Comparison of ENCODE assay signal across 8 mouse cellular contexts in the genomic region with DNA sequence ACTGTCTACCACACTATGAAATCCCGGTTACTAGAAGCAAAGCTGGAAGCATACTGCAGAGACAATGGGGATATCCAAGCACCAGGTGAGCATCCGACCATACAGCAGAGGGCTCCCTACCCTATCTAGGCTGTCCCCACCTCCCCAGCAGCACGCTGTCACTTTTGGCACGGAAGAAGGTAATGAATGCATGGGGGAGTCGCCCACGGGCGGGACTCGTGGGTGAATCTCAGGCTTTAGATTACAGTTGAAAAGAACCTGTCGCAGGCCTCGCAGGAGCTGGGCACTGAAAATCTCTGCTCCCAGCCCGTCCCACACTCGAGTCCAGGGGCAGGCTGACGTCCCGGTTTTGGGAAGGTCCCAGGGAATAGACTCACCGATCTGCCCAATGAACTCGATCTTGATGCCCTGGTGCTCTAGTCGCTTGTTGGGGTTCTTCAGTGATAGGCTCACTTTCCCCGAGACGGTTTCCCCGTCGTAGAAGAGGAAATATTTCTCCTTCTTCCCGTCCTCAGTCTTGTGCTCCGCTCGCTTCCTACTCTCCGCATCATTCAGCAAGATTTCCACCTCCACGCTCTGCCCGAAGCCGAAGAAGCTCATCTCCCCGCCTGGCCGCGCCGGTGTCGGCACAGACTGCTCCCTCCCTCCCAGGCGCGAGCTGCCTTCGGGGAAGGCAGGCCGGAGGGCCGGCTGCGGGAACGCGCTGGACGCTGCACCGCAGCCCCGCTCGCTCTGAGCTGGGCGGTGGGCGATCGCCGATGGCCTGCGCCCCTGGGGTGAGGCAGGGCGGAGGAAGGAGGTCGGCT. TPM values are rescaled to one million over a fixed set of nuclear protein-coding genes. Genes with fewer than 3 reads are reported as not detected.
DNase-seq lines count a peak whose midpoint lies in the region; ATAC-seq and TF ChIP-seq lines count a peak whose summit lies in the region.

No protein-coding gene starts in this region.

- H3K4me3 ChIP-seq in C2C12 (ENCODE audit: insufficient read depth, poor library complexity, severe bottlenecking) = peak overlapping the region; percentile 72
- peak overlapping the region; percentile 99 for H3K4me3 ChIP-seq in heart, embryonic 12.5 days
- H3K4me3 ChIP-seq in kidney, embryonic 16.5 days (ENCODE audit: low read length) = peak overlapping the region; percentile 70
- peak overlapping the region; percentile 98 for H3K4me3 ChIP-seq in liver, embryonic 12.5 days
- H3K4me3 ChIP-seq in stomach, embryonic 16.5 days (replicated peaks; ENCODE audit: low read length) = peak overlapping the region; percentile 95

- peak; percentile 22; the same call in 1 of the 2 replicates for ATAC-seq in erythroblast, adult 5-6 weeks (replicated peaks; ENCODE audit: low FRiP score, poor library complexity, severe bottlenecking)
- ATAC-seq in heart, embryonic 12.5 days (ENCODE audit: insufficient number of reproducible peaks, low FRiP score) = peak; percentile 40
- ATAC-seq in kidney, embryonic 16.5 days (ENCODE audit: low FRiP score, low TSS enrichment) = peak; percentile 47; the same call in 1 of the 2 replicates
- ATAC-seq in liver, embryonic 12.5 days = peak; percentile 44
- peak; percentile 24; the same call in 1 of the 2 replicates for ATAC-seq in stomach, embryonic 16.5 days (ENCODE audit: insufficient read depth, low FRiP score)

- no peaks in the 10 kb centered on the region for H3K27me3 ChIP-seq in C2C12 (ENCODE audit: control insufficient read depth, insufficient read depth, insufficient read length)
- H3K27me3 ChIP-seq in heart, embryonic 12.5 days (replicated peaks) = no peaks in the 10 kb centered on the region
- no peaks in the 10 kb centered on the region for H3K27me3 ChIP-seq in kidney, embryonic 16.5 days (ENCODE audit: insufficient read depth, low read length)
- H3K27me3 ChIP-seq in liver, embryonic 12.5 days (replicated peaks) = no peaks in the 10 kb centered on the region
- H3K27me3 ChIP-seq in stomach, embryonic 16.5 days (ENCODE audit: control insufficient read depth, insufficient read depth, low read length) = no peaks in the 10 kb centered on the region

- DNase-seq in adrenal gland, postnatal 36 days = peak; percentile 54 to 68
- DNase-seq in natural killer cell, adult 2 months (ENCODE audit: low spot score in 2 of 2) = peak; percentile 21 to 31

- peak overlapping the region; percentile 86 for H3K27ac ChIP-seq in heart, embryonic 12.5 days (ENCODE audit: poor library complexity, severe bottlenecking)
- peak overlapping the region; percentile 86 for H3K27ac ChIP-seq in kidney, embryonic 16.5 days (ENCODE audit: low read length)
- peak overlapping the region; percentile 85 for H3K27ac ChIP-seq in liver, embryonic 12.5 days
- peak overlapping the region; percentile 88 for H3K27ac ChIP-seq in stomach, embryonic 16.5 days (ENCODE audit: low read length)

- peak overlapping the region; percentile 97 for H3K9ac ChIP-seq in heart, embryonic 12.5 days
- peak overlapping the region; percentile 87 for H3K9ac ChIP-seq in kidney, embryonic 16.5 days (replicated peaks; ENCODE audit: low read length)
- H3K9ac ChIP-seq in liver, embryonic 12.5 days = peak overlapping the region; percentile 94
- peak overlapping the region; percentile 98 for H3K9ac ChIP-seq in stomach, embryonic 16.5 days (ENCODE audit: low read length)

- H3K4me2 ChIP-seq in heart, embryonic 12.5 days = peak overlapping the region; percentile 90
- peak overlapping the region; percentile 80 for H3K4me2 ChIP-seq in kidney, embryonic 16.5 days (replicated peaks; ENCODE audit: low read depth, low read length)
- H3K4me2 ChIP-seq in liver, embryonic 12.5 days = peak overlapping the region; percentile 96
- peak overlapping the region; percentile 87 for H3K4me2 ChIP-seq in stomach, embryonic 16.5 days (ENCODE audit: low read depth, low read length)

- peaks cover 88% of the 10 kb centered on the region for H3K79me2 ChIP-seq in C2C12 (ENCODE audit: control insufficient read depth, insufficient read depth)

- H3K36me3 ChIP-seq in C2C12 (ENCODE audit: control insufficient read depth, insufficient read depth) = no peaks in the 10 kb centered on the region
- 0 out of 2 replicates have a peak, but pooled peaks cover 3% of the 10 kb centered on the region for H3K36me3 ChIP-seq in heart, embryonic 12.5 days
- no peaks in the 10 kb centered on the region for H3K36me3 ChIP-seq in kidney, embryonic 16.5 days (ENCODE audit: insufficient read depth, low read length)
- peaks cover 21% of the 10 kb centered on the region for H3K36me3 ChIP-seq in liver, embryonic 12.5 days
- no peaks in the 10 kb centered on the region for H3K36me3 ChIP-seq in stomach, embryonic 16.5 days (ENCODE audit: control insufficient read depth, insufficient read depth, low read length)

- no peak for TF ChIP-seq CTCF in C2C12 (IDR thresholded peaks at IDR 0.05; ENCODE audit: control insufficient read depth, insufficient read depth, insufficient read length)

- peaks cover 35% of the 10 kb centered on the region for H3K4me1 ChIP-seq in heart, embryonic 12.5 days (replicated peaks)
- H3K4me1 ChIP-seq in kidney, embryonic 16.5 days (ENCODE audit: insufficient read depth, low read length) = peaks cover 34% of the 10 kb centered on the region
- peaks cover 56% of the 10 kb centered on the region for H3K4me1 ChIP-seq in liver, embryonic 12.5 days
- peaks cover 26% of the 10 kb centered on the region for H3K4me1 ChIP-seq in stomach, embryonic 16.5 days (ENCODE audit: control insufficient read depth, insufficient read depth, low read length)

- H3K9me3 ChIP-seq in heart, embryonic 12.5 days (replicated peaks) = no peaks in the 10 kb centered on the region
- no peaks in the 10 kb centered on the region for H3K9me3 ChIP-seq in kidney, embryonic 16.5 days (ENCODE audit: low read length)
- no peaks in the 10 kb centered on the region for H3K9me3 ChIP-seq in liver, embryonic 12.5 days (replicated peaks)
- H3K9me3 ChIP-seq in stomach, embryonic 16.5 days (replicated peaks; ENCODE audit: control insufficient read depth, low read length) = no peaks in the 10 kb centered on the region

- peak overlapping the region; percentile 76 for H3ac ChIP-seq in C2C12 (ENCODE audit: control insufficient read depth, insufficient read length, low read depth)

- H3K79me3 ChIP-seq in C2C12 (ENCODE audit: low read depth) = peaks cover 54% of the 10 kb centered on the region

- under 1% methylated on average over 52 of the region's 52 CpGs for WGBS in heart, embryonic 12.5 days
- under 1% methylated on average over 50 of the region's 52 CpGs for WGBS in kidney, embryonic 16.5 days
- WGBS in liver, embryonic 12.5 days (ENCODE audit: insufficient replicate concordance) = under 1% methylated on average over 52 of the region's 52 CpGs
- 0% methylated on average over 51 of the region's 52 CpGs for WGBS in stomach, embryonic 16.5 days

TF ChIP-seq in C2C12, 6 proteins besides CTCF, POLR2A, EP300 and RAD21:
- TF ChIP-seq USF1 (IDR thresholded peaks at IDR 0.05; ENCODE audit: low read depth) (no peak), MYOG (IDR thresholded peaks at IDR 0.05; ENCODE audit: control insufficient read depth, extremely low read depth, insufficient read length) (no peak), MAX (IDR thresholded peaks at IDR 0.05) (peak; percentile 44)

RNA-seq across cellular contexts. Expression of gene Vps26b, which starts 0.6 kb away (rescaled TPM):
- polyA plus RNA-seq in C2C12 (2012; fragmentation: generic; extraction: Trizol) = 33.3 TPM
- 10 to 100 TPM; 35.8 to 41.2 TPM for total RNA-seq in adrenal gland, postnatal 36 days (2021)
- 21.3 and 21.9 TPM in 2 replicates for total RNA-seq in erythroblast, adult 5-6 weeks (2015; ENCODE audit: low replicate concordance)
- 11.7 and 16.6 TPM in 2 replicates for total RNA-seq in erythroblast, adult 5-6 weeks (2017; ENCODE audit: low replicate concordance)
- 26.7 and 29.6 TPM in 2 replicates for polyA plus RNA-seq in heart, embryonic 12.5 days (2016; fragmentation: Nextera tagmentation; extraction: Ambion mirVana)
- polyA plus RNA-seq in kidney, embryonic 16.5 days (2015; fragmentation: Nextera tagmentation; extraction: Ambion mirVana) = 34.1 and 35.4 TPM in 2 replicates
- 18.9 and 19.0 TPM in 2 replicates for polyA plus RNA-seq in liver, embryonic 12.5 days (2016; fragmentation: Nextera tagmentation; extraction: Ambion mirVana)
- 24.9 and 25.3 TPM in 2 replicates for polyA plus RNA-seq in stomach, embryonic 16.5 days (2015; fragmentation: Nextera tagmentation; extraction: Ambion mirVana)

RNA-seq across cellular contexts. Expression of gene Ncapd3, which starts 0.8 kb away (rescaled TPM):
- 12.5 TPM for polyA plus RNA-seq in C2C12 (2012; fragmentation: generic; extraction: Trizol)
- 10 to 100 TPM; 14.1 to 14.5 TPM for total RNA-seq in adrenal gland, postnatal 36 days (2021)
- total RNA-seq in erythroblast, adult 5-6 weeks (2015; ENCODE audit: low replicate concordance) = 53.9 and 76.9 TPM in 2 replicates
- 35.5 and 43.6 TPM in 2 replicates for total RNA-seq in erythroblast, adult 5-6 weeks (2017; ENCODE audit: low replicate concordance)
- 23.2 and 26.1 TPM in 2 replicates for polyA plus RNA-seq in heart, embryonic 12.5 days (2016; fragmentation: Nextera tagmentation; extraction: Ambion mirVana)
- 32.2 and 32.8 TPM in 2 replicates for polyA plus RNA-seq in kidney, embryonic 16.5 days (2015; fragmentation: Nextera tagmentation; extraction: Ambion mirVana)
- polyA plus RNA-seq in liver, embryonic 12.5 days (2016; fragmentation: Nextera tagmentation; extraction: Ambion mirVana) = 42.9 and 43.2 TPM in 2 replicates
- polyA plus RNA-seq in stomach, embryonic 16.5 days (2015; fragmentation: Nextera tagmentation; extraction: Ambion mirVana) = 24.7 and 26.4 TPM in 2 replicates

RNA-seq across cellular contexts. Expression of gene Thyn1, which starts 29.7 kb away (rescaled TPM):
- polyA plus RNA-seq in C2C12 (2012; fragmentation: generic; extraction: Trizol) = 81.1 TPM
- 10 to 100 TPM; 40.7 to 45.8 TPM for total RNA-seq in adrenal gland, postnatal 36 days (2021)
- total RNA-seq in erythroblast, adult 5-6 weeks (2015; ENCODE audit: low replicate concordance) = 16.1 and 17.5 TPM in 2 replicates
- 10.8 and 16.3 TPM in 2 replicates for total RNA-seq in erythroblast, adult 5-6 weeks (2017; ENCODE audit: low replicate concordance)
- 105 and 106 TPM in 2 replicates for polyA plus RNA-seq in heart, embryonic 12.5 days (2016; fragmentation: Nextera tagmentation; extraction: Ambion mirVana)
- 146 and 151 TPM in 2 replicates for polyA plus RNA-seq in kidney, embryonic 16.5 days (2015; fragmentation: Nextera tagmentation; extraction: Ambion mirVana)
- 75.4 and 83.0 TPM in 2 replicates for polyA plus RNA-seq in liver, embryonic 12.5 days (2016; fragmentation: Nextera tagmentation; extraction: Ambion mirVana)
- polyA plus RNA-seq in stomach, embryonic 16.5 days (2015; fragmentation: Nextera tagmentation; extraction: Ambion mirVana) = 124 and 127 TPM in 2 replicates

RNA-seq across cellular contexts. Expression of gene Acad8, which starts 29.9 kb away (rescaled TPM):
- 20.9 TPM for polyA plus RNA-seq in C2C12 (2012; fragmentation: generic; extraction: Trizol)
- 10 to 100 TPM; 61.9 to 80.1 TPM for total RNA-seq in adrenal gland, postnatal 36 days (2021)
- 1.9 and 6.0 TPM in 2 replicates for total RNA-seq in erythroblast, adult 5-6 weeks (2015; ENCODE audit: low replicate concordance)
- total RNA-seq in erythroblast, adult 5-6 weeks (2017; ENCODE audit: low replicate concordance) = 2.2 and 6.1 TPM in 2 replicates
- 39.7 and 40.1 TPM in 2 replicates for polyA plus RNA-seq in heart, embryonic 12.5 days (2016; fragmentation: Nextera tagmentation; extraction: Ambion mirVana)
- 56.6 and 58.8 TPM in 2 replicates for polyA plus RNA-seq in kidney, embryonic 16.5 days (2015; fragmentation: Nextera tagmentation; extraction: Ambion mirVana)
- 14.2 and 14.4 TPM in 2 replicates for polyA plus RNA-seq in liver, embryonic 12.5 days (2016; fragmentation: Nextera tagmentation; extraction: Ambion mirVana)
- polyA plus RNA-seq in stomach, embryonic 16.5 days (2015; fragmentation: Nextera tagmentation; extraction: Ambion mirVana) = 51.3 and 56.5 TPM in 2 replicates

Comparison
In these comparisons a context has a peak if more than half of its experiments do, and no peak if none do; other contexts are left out.
1. Peak in every context shown above with its lines: DNase-seq, ATAC-seq, H3K4me3 ChIP-seq and H3K27ac ChIP-seq.